Mouse (Mus musculus): ENCODE results near the gene Olfr938. TPM values are rescaled to one million over a fixed set of nuclear protein-coding genes. Genes with fewer than 3 reads are reported as not detected.

Gene Olfr938
- polyA plus RNA-seq (2011; ENCODE audit: insufficient read length, low read depth, missing spikeins), result not detected in 2 replicates

DNA sequence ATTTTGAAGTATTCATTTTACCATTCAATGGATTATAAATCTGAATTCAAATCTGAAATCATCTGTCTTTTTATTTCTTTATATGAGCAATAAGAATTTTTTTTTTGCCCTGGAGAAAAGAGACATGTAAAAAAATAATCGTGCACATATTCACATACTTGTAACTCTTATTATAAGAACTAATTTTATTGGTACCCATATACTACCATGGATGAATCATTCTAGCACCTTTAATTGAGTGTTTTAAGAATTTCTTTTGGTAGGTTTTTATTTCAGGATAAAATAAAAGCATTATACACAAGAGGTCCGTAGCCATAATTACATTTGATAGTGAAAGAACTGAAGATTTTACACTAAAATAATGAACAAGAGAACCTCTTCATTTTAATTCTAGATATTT is at the start of gene Olfr938:
Olfr938 (minus strand) TSS at position 101 of the 400 bp plus-strand sequence.
- Histone ChIP-seq H3K4me3 (ENCODE audit: insufficient read depth, low read length) (no peak within 1 kb of the TSS), H3K4me1 (ENCODE audit: control insufficient read depth, insufficient read depth, low read length) (no peaks in the 10 kb centered on the region), H3K27ac (ENCODE audit: insufficient read depth, low read length) (no peak within 1 kb of the TSS)
- no peak for TF ChIP-seq CTCF (IDR thresholded peaks at IDR 0.05; ENCODE audit: borderline replicate concordance, insufficient read depth, low read length)
- TF ChIP-seq POLR2A (IDR thresholded peaks at IDR 0.05; ENCODE audit: low read depth, low read length), result no peak

GRCm38 (mm10) chr9:39127831-39128230 is 49.1 kb upstream of the Olfr938 start, which contains the start of gene Olfr27:
Olfr27 (plus strand) TSS chr9:39128131.
- Histone ChIP-seq H3K4me1 (ENCODE audit: control insufficient read depth, insufficient read depth, low read length) (no peaks in the 10 kb centered on the region), H3K4me3 (ENCODE audit: insufficient read depth, low read length) (no peak within 1 kb of the TSS), H3K27ac (ENCODE audit: insufficient read depth, low read length) (no peak within 1 kb of the TSS)
- TF ChIP-seq CTCF (IDR thresholded peaks at IDR 0.05; ENCODE audit: borderline replicate concordance, insufficient read depth, low read length), result no peak
- no peak for TF ChIP-seq POLR2A (IDR thresholded peaks at IDR 0.05; ENCODE audit: low read depth, low read length)

DNA sequence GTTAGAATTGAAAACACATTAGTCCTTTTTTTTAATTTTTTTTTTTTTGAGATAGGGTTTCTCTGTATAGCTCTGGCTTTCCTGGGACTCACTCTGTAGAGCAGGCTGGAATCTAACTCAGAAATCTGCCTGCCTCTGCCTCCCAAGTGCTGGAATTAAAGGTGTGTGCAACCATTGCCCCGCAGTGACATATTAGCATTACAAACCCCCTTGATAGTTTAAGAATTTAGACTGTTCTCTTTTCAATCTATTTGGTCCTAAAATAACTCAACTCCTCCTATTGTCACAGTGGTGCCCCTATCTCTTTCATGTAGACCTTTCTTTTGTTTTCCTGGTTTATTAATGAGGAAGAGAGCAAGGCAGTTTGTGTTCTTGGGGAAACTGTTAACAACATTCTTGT is 48.6 kb upstream of the Olfr938 start:
- Histone ChIP-seq H3K4me3 (ENCODE audit: insufficient read depth, low read length) (no peak overlapping the region), H3K4me1 (ENCODE audit: control insufficient read depth, insufficient read depth, low read length) (no peaks in the 10 kb centered on the region)
- TF ChIP-seq POLR2A (IDR thresholded peaks at IDR 0.05; ENCODE audit: low read depth, low read length) (no peak), CTCF (IDR thresholded peaks at IDR 0.05; ENCODE audit: borderline replicate concordance, insufficient read depth, low read length) (no peak)

GRCm38 (mm10) chr9:39064851-39065250 is 13.8 kb downstream of the Olfr938 start, which contains the start of gene Olfr937:
Olfr937 (minus strand) TSS chr9:39064951.
- H3K4me1 ChIP-seq (ENCODE audit: control insufficient read depth, insufficient read depth, low read length), result no peaks in the 10 kb centered on the region
- H3K4me3 ChIP-seq (ENCODE audit: insufficient read depth, low read length), result no peak within 1 kb of the TSS
- H3K27ac ChIP-seq (ENCODE audit: insufficient read depth, low read length), result no peak within 1 kb of the TSS
- no peak for TF ChIP-seq POLR2A (IDR thresholded peaks at IDR 0.05; ENCODE audit: low read depth, low read length)
- TF ChIP-seq CTCF (IDR thresholded peaks at IDR 0.05; ENCODE audit: borderline replicate concordance, insufficient read depth, low read length), result no peak

More for the DNA sequence above, 48.6 kb upstream of the Olfr938 start:
- no peak overlapping the region for H3K27ac ChIP-seq (ENCODE audit: insufficient read depth, low read length)

Other genes starting within 250 kb of the Olfr938 start
- gene Olfr924, start 234.4 kb downstream of the Olfr938 start, polyA plus RNA-seq (2011; ENCODE audit: insufficient read length, low read depth, missing spikeins), result not detected in 2 replicates
- not detected in 2 replicates for gene Olfr26, start 223.8 kb downstream of the Olfr938 start, polyA plus RNA-seq (2011; ENCODE audit: insufficient read length, low read depth, missing spikeins)
- not detected in 2 replicates for gene Olfr926, start 201.8 kb downstream of the Olfr938 start, polyA plus RNA-seq (2011; ENCODE audit: insufficient read length, low read depth, missing spikeins)
- gene Olfr930, start 149.1 kb downstream of the Olfr938 start, polyA plus RNA-seq (2011; ENCODE audit: insufficient read length, low read depth, missing spikeins), result not detected in 2 replicates
- not detected in 2 replicates for gene Olfr933, start 106.6 kb downstream of the Olfr938 start, polyA plus RNA-seq (2011; ENCODE audit: insufficient read length, low read depth, missing spikeins)
- gene Olfr934, start 90.6 kb downstream of the Olfr938 start, polyA plus RNA-seq (2011; ENCODE audit: insufficient read length, low read depth, missing spikeins), result not detected in 2 replicates
- gene Olfr935, start 79.2 kb downstream of the Olfr938 start, polyA plus RNA-seq (2011; ENCODE audit: insufficient read length, low read depth, missing spikeins), result not detected in 2 replicates
- gene Olfr146, start 55.5 kb downstream of the Olfr938 start, polyA plus RNA-seq (2011; ENCODE audit: insufficient read length, low read depth, missing spikeins), result not detected in 2 replicates
- gene Olfr937, start 13.9 kb downstream of the Olfr938 start, polyA plus RNA-seq (2011; ENCODE audit: insufficient read length, low read depth, missing spikeins), result not detected in 2 replicates
- gene Olfr27, start 49.2 kb upstream of the Olfr938 start, polyA plus RNA-seq (2011; ENCODE audit: insufficient read length, low read depth, missing spikeins), result not detected in 2 replicates
- gene Olfr943, start 87.4 kb upstream of the Olfr938 start, polyA plus RNA-seq (2011; ENCODE audit: insufficient read length, low read depth, missing spikeins), result not detected in 2 replicates
- not detected in 2 replicates for gene Olfr944, start 123.0 kb upstream of the Olfr938 start, polyA plus RNA-seq (2011; ENCODE audit: insufficient read length, low read depth, missing spikeins)
- not detected in 2 replicates for gene Olfr1537, start 171.1 kb upstream of the Olfr938 start, polyA plus RNA-seq (2011; ENCODE audit: insufficient read length, low read depth, missing spikeins)
- not detected in 2 replicates for gene Olfr945, start 197.9 kb upstream of the Olfr938 start, polyA plus RNA-seq (2011; ENCODE audit: insufficient read length, low read depth, missing spikeins)
- not detected in 2 replicates for gene Olfr948, start 247.2 kb upstream of the Olfr938 start, polyA plus RNA-seq (2011; ENCODE audit: insufficient read length, low read depth, missing spikeins)

All from embryonic fibroblast, embryonic 13.5 days (primary cell).